Mouse (Mus musculus): ENCODE data around the gene Neurl1a.

Gene Neurl1a

DNA sequence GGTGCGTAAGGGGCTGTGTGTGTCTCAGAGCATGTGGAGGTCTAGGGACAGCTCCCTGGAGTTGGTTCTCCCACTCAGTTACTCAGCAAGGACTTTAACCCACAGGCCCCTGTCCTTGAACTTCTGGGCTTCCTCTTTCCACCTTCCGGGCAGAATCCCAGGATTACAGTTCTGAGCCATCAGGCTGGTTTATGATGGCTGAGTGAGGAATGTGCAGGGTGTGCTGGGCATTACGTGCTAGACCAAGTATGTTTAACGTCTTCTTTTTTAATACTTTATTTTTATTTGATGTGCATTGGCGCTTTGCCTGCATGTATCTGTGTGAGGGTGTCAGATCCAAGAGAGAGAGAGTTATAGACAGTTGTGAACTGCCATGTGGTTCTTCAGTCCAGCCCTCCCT is 38.1 kb downstream of the Neurl1a start:
- DNase-seq: no peak

DNA sequence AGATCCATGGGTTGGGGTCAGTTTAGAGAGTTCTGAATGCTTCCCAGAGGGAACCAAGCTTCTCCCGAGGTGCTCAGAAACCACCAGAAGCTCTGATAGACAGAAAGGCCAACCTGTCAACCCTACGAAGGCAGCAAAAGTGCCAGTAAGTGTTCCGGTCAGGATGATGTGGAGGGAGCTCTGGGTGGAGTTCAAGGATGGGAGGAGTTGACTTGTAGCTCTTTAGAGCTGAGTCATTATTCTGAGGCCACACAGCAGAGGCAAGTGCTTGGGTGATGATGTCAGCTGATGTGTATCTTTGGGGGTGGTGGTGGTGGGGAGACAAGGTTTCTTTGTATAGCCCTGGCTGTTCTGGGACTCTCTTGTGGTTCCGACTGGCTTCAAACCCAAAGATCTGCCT is 41.0 kb downstream of the Neurl1a start:
- no peak for DNase-seq

DNA sequence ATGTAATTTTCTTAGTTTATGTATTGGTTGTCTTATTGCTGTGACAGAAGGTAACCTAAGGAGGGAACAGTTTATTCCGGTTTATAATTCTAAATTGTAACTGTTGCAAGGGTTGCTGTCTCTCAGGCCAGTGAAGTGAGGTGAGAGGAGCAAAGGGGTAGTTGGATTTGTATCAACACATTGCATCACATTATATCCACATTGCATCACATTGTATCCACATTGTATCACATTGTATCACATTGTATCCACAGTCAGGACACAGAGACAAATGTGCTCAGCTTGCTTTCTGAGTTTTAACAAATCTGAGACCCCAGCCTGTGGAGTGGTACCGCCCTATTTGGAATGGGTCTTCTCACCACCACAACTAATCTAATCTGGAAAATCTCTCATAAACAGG is 41.6 kb downstream of the Neurl1a start:
- DNase-seq: no peak

DNA sequence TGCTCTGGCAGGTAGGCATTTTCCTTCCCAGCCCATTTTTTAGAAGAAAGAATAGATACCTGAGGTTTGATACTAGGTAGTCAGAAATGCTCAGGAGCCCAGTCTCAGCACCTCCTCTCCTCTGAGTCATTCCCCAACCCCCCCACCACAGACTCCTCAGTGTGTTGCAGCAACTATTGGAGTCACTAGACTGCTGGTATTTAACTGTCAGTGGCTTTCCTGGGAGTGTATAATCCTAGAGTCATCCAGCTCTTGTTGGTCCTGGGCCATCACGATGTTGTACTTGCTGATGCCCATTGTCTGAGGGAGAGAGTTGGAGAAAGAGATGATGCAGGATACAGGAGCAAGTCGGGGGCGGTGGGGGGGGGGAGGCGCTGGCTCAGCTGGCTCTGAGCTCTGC is 42.4 kb downstream of the Neurl1a start:
- no peak for DNase-seq

DNA sequence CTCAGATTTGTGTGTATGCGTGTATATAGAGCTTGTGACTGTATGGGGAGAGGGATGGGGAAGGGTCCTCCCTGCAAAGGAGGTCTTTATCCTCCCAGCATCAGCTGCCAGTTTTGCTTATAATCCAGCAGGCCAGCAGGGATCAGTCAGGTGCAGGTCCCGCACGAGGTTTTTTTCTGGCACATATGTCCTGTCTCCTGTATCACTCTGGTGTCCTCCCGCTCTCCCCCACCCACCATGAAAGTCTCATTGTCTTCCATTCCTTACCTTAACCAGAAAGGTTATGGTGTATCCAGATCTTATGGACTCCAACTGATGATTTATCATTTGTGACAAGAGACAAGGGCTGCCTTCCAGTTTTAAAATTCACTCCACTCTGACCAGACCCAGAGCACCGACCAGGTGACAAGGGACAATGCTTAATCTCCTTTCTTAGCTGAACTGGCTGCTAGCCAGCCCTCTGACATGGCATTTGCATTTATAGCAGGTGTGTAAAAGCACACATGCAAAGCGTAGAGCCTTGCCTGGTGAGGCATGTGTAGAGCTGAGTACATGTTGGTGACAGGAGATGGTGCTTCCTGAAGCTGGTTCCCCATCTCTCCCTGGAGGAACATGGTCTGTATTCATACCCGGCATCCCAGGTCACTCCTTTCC is 43.0 kb downstream of the Neurl1a start:
- DNase-seq: no peak

DNA sequence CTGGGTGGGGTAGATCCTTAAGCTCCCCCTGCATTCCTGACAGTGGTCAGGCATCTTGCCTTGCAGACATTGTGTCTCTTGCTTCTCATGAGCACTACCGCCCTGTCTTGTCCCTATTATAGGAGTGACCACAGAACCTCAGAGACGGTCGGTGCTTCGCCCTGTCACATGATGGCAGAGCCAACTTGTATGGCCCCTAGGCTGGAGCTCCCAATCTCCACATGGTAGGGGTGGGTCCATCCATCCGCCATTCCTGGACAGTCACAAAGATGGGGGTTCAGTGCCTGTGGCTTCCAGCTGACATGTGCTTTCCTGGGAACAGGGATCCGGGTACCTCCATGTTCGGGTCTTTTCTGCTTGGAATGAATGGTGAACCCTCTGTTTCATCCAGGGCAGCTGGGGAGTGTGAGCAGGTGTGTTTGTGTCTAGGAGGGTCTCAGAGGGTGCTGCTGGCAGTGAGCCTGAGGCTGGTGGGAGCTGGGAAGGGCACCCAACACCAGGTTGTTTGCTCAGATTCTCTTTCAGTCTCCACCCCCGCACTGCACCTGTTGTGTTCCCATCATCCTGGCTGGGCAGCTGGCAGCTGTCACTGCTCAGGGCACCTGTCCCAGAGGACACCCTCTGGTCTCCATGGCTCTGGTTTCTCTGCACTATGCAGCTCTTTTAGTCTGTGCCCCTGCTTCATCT is 43.7 kb downstream of the Neurl1a start:
- DNase-seq: no peak

DNA sequence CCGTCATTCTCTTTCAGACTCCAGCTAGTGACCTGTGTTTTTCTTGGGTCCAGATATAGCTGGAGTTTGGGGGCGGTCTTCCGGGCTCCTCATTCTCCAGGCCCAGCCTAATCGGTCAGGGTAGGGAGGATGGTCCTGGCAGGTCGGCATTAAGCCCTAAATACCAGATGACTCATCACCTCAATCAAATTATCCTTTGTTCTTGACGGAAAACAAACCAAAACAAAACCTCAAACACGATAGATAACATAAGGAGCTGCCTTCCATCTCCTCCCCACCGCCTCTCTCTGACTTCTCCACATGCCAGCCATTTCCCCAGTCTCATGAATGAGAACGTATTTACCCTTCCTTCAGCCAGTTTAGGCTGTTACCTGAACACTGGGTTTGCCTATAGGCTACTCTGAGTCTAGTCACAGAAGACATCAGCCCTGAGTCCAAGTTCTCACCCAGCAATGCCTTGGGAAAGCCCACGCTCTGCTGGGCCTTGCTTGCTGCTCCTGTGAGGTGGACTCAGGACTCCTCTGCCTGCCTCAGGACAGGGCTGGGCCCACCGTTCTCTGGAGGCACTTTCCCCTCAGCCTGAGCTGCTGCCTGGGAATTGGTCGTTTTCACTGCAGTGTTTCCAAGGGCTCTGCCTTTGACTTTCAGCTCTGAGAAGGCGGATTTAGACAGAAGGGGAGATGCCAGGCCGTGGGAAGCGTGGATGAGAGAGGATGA is 44.4 kb downstream of the Neurl1a start:
- DNase-seq: no peak

DNA sequence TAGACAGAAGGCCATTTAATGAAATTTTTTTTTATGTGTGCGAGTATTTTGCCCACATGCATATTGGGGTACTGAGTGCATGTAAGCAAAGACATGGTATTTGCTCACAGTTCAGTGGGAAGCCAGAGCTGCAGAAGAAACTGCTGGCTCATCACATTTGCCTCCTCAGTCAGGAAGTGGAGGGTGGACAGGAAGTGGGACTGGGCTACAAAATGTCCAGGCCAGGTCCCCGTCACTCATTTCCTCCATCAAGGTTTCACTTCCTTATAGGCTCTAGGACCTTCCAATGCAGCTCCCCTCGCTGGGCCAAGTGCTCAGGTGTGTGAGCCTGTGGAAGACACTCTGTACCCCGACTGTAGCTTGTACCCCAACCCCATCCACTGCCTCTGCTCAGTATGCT is 46.1 kb downstream of the Neurl1a start:
- peak; percentile 24 for DNase-seq

DNA sequence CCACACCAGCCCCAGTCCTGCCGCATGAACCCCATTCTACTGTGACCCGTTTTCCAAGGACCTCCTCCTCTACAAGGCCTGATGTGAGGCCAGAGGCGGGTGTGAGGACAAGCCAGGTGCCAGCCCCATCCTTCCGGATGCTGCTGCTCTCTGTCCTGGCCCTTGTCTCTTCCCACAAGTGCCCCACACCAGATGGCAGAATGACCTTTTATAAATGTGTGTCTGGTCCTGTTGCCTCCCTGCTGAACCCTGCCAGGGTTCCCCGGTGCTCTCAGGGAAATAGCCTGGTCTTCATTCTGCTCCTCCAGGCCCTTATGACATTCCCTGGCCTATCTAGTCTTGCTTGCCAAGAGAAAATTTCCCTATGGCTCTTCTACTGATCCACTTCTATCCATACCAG is 47.2 kb downstream of the Neurl1a start:
- no peak for DNase-seq

DNA sequence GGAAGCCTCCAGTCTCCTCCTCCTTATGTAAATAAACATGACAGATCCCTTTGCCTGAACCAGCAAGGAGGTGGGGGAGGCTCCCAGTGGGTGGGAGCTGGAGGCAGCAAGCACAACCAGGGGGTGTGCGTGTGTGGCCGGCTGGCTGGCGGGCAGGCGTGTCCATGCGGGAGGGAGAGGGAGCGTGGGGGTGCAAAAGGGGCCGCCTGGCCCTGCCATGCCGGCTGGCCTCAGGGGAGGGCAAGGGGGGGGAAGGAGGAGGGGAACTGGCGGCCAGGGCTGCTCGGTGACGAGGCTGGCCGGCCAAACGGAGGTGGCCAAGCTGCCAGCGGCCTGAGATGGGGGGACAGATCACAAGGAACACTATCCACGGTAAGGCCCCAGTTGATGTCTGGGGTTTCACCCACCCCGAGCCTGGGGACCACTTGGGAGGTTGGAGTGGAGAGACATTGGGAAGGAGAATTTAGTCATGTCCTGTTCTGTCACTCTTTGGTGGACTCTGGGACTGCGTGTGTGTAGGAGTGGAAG is 50.2 kb downstream of the Neurl1a start:
- peak; percentile 77 for DNase-seq

DNA sequence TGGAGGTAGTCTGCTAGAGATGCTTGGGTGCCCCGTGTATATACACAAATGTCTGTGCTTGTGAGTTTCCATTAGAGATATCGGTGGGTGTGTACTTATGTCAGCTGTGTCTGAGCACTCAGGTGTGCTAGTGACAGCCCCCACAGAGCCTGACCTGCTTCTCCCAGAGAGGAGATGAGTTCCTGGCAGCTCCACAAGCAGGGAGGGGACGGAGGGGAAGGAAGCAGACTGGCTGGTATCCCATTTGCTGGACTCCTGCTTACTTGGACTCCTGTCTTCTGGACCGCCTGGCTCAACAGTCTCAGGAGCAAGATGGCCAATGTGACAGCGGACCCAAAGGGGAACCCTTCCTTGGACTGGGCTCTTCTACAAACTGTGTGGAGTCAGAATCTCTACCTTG is 50.8 kb downstream of the Neurl1a start:
- no peak for DNase-seq

DNA sequence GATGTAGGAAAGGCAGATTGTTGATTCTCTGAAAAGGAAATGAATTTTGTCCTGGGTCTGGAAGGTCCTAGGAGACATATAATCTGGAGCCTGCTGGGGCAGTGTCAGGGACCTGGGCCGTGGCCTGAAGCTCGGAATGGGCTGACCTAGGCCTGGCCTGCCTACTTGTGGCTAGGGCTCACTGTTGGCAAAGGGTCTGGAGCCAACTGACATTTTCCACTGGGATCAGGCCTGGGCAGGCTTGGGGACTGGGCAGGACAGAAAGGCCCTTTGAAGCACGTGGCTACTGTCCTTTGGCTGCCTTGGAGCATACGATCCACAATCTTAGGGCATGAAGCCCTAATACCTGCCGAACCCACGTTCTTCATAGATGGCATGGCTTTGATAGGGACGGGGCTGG is 51.5 kb downstream of the Neurl1a start:
- no peak for DNase-seq

DNA sequence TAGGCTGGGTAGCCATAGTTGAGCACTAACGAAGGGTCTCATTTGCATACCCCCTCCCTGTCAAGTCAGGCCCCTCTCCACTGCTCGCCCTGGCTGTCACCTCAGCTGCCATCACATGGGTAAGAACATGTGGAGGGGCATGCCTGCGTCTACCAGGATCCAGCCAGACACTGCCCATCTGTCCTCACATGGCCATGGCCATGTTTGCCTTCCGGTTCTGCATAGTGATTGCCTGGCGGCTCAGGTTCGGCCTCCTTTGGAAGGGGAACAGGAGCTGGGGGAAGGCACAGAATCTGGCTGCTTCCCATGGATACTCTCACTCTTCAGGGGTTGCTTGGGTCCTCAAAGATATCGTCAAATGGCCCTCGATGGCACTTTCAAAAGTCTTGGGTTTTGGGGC is 52.1 kb downstream of the Neurl1a start:
- no peak for DNase-seq

DNA sequence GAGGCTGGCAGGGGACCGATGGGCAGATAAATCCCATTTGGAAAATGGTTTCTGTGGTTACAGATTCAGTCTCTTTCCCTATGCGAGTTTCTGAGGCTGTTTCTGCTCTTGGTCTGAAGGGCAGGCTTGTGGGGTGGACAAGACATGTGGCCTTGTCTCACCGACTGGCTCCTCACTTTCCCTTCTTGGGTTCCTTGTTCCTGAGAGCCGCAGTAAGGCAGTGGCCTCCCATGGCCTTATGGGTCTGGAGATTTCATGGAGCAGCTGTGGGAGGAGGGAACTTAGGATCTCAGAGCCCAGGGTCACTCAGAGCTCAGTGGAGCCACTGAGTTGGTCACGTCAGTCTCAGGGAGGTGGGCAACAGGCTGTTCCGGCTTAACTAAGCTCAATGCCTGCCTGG is 52.8 kb downstream of the Neurl1a start:
- DNase-seq: no peak

DNA sequence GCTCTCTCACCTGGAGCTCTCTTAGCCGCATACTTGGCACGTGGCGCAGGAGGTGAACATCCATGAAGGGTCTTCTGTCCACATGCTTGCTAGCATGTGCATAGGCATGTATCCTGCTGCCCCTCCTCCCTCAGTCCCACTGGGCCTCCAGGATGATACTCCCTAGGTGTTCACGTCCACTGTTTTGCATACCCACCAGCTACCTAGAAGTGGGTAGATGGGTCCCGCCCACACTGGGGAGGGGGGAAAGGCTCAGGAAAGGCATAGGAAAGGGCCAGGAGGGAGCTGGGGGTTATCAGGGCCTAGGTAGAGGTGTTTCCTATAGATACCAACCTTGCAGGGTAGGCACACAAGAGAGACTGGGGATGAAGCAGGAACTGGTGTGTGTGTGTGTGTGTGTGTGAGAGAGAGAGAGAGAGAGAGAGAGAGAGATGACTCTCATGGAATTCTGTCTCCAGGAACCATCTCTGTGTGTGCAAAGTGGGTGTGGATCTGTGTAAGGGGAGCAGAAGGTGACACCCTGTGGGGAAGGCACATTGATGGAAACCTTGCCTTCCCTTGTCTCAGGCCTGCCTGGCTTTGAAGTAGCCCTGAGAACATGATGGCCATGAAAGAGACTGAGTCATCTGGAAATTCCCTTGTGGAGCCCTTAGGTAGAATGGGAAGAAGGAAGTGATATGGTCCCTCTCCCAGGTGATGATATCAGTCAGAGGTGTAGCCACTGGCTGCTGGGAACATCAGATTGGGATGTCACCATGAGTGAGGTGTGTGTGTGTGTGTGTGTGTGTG is 53.7 kb downstream of the Neurl1a start:
- DNase-seq: no peak

DNA sequence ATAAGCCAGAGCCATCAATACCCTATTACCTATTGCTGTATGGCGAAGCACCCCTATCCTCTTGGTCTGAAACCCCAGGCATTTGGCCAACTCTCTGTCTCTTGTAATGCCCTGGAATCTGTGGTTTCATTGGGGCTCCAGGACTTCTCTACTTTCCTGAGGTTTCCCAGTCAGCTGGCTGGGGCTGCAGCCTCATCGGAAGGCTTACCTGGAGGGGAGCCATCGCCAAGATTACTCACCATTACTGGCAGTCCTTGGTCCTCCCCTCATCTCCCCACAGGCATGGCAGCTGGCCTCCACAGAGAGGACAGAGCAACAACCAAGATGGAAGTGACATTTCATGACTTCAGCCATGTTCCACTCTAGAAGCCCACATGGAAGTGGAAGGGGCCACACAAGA is 54.5 kb downstream of the Neurl1a start:
- DNase-seq: no peak

DNA sequence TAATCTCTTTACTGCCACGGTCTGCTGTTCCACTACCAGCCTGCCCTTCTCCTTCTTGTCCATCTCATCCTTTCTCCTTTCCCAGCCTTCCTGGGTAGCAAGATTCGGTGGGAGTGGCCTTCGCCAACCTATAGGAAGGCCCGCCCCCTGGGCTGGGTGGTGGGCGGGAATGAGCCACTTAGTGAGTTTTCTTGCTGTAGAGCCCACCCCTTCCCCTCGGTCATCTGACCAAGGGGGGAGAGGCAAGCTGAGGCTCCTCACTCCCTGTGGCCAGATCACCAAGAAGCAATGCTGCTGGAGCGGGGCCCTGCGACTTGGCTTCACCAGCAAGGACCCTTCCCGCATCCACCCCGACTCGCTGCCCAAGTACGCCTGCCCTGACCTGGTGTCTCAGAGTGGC is 61.5 kb downstream of the Neurl1a start:
- DNase-seq: no peak

DNA sequence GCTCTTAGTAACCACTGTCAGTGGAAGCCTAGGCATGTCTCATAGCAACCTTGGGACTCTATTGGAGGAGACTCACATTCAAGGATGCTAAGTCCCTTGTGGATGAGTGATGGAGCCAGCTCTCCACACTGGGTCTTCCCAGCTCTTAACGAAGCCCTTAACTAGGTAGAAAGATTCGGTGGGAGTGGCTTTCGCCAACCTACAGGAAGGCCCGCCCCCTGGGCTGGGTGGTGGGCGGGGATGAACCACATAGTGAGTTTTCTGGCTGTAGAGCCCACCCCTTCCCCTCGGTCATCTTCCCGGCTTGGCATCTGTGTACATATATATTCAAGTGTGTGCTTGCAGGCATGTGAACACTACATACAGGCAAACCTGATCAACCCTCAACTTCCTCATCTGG is 62.3 kb downstream of the Neurl1a start:
- no peak for DNase-seq

DNA sequence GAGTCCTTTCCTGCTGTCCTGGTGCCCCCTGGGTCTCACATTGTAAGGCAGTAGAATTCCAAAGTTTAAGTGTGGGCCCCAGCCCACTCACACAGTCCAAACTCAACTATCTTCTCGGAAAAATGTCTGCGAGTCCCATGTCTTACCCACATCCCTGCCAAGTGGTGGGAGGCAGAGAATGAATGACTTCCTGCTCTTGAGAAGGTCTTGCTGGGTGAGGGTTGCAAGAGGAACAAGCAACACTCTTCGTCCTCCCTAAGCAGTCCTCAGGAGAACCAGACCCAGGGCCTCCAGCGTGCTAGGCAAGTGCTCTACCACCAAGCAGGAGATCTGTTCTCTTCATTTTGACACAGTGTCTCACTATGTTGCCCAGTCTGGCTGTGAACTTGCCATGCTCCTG is 63.6 kb downstream of the Neurl1a start:
- no peak for DNase-seq

DNA sequence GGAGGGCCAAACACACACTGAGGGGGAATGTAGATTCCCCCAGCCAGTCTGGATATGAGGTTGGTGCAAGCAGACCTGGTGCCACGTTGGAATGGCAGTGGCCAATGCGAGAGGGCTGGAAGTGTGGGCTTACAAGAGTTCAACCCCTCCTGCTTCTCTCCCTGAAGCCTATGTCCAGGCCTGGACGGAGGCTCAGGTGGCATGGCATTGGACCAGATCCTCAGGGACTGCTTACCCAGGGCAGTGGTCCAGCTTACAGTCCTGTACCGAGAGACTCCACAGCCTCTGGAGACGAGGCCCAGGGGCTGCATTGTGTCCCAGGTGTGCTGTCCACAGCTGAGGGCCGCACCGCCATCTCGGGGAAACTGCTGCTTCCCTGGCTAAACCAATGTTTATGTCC is 66.9 kb downstream of the Neurl1a start:
- no peak for DNase-seq

DNA sequence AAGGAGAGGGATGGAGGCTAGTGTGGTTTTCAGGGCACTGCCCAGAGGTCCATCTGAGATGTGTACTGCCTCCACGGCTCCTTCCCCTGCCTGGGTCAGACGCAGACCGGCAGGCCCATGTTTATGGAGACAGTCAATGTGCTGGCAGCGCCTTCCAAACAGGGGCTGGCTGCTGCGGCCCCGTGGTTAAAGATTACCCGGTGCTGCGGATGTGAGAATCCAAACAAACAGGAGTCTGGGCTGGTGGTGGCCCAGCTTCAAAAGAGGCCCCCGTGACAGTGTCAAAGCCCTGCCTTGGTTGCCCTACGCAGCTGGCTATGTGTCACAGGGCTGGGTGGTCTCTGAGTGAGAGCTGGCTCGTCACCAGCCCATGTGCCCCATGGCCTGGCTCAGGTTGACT is 69.2 kb downstream of the Neurl1a start:
- DNase-seq: peak; percentile 72

DNA sequence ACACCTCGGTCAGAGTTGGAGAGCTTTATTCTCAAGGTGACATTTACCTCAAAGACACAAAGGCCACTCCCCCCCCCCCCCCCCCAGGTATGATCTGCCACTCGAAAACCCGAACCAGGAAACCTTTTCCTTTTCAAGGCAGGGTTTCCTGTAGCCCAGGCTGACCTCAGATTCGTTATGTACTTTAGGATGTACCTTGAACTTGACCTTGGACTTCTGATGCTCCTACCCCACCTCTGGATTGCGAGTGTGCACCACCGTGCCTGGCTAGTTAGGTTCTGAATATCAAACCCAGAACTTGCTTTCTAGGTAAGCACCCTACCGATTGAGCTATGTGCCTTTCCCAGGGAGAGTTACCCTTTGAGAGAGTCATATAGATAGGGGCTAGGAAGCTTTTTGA is 69.7 kb downstream of the Neurl1a start:
- no peak for DNase-seq

DNA sequence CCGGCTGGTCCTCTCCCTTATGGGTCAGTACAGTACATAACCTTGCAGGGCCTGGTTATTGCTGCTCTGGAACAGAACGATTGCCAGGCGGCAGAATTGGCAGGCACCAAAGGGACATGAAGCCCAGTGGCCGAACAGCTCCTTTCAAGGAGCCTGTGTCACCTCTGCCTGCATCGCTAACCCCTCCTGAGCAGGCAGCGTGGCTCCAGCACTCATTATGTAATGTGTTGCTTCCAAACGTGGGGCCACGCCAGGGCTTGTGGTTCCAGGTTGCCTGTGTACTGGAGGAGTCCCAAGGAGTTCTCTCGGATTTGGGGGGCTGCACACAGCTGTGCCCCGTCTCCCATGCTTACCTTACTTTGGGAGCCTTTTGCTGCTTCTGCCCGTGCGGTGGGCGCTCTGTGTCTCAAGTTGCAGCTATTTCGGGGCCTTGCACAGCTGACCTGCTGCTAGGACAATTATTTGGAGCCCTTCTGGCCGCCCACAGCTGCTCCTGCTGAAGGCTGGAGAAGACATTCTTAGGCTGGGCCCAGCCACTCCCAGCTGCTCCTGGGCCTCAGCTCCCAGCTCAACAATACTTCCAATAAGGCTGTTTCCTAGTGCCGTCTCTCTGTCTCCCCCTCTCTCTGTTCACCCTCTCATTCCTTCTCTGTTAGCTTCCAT is 70.4 kb downstream of the Neurl1a start:
- DNase-seq: peak; percentile 21
